Mouse (Mus musculus): ENCODE measurements at regions not wholly inside any gene's neighbourhood (a gene's known extent, or its start where the extent isn't known, plus 50 kb on each side); places are given as distances from the start of the nearest gene placed in this dataset.

- no peak for DNase-seq
- 66% methylated on average over 4 of the region's 4 CpGs for WGBS
- no peaks in the 10 kb centered on the region for H3K36me3 ChIP-seq (ENCODE audit: control insufficient read depth, insufficient read depth, low read length)
- no peaks in the 10 kb centered on the region for H3K27me3 ChIP-seq (ENCODE audit: control insufficient read depth, insufficient read depth, low read length)
- H3K4me1 ChIP-seq (replicated peaks; ENCODE audit: control insufficient read depth, insufficient read depth, low read length) = no peaks in the 10 kb centered on the region
- H3K27ac ChIP-seq (ENCODE audit: control insufficient read depth, insufficient read depth, low read length) = no peak overlapping the region
- TF ChIP-seq POLR2A (IDR thresholded peaks at IDR 0.05; ENCODE audit: control insufficient read depth, extremely low read depth, insufficient read depth, low read length, poor library complexity) = no peak
- no peak for TF ChIP-seq CTCF (IDR thresholded peaks at IDR 0.05; ENCODE audit: borderline replicate concordance, control insufficient read depth, extremely low read depth, insufficient read depth, low read length, poor library complexity)
- no peak overlapping the region for H3K4me3 ChIP-seq (ENCODE audit: control insufficient read depth, insufficient read depth, low read length)
Observed at GRCm38 (mm10) chrX:159140554-159140953, 69.6 kb upstream of the Rps6ka3 start.

GRCm38 (mm10) chrX:159143278-159143677 lies 66.8 kb upstream of the Rps6ka3 start:
- TF ChIP-seq POLR2A (IDR thresholded peaks at IDR 0.05; ENCODE audit: control insufficient read depth, extremely low read depth, insufficient read depth, low read length, poor library complexity) (no peak), CTCF (IDR thresholded peaks at IDR 0.05; ENCODE audit: borderline replicate concordance, control insufficient read depth, extremely low read depth, insufficient read depth, low read length, poor library complexity) (no peak)
- Histone ChIP-seq H3K27ac (ENCODE audit: control insufficient read depth, insufficient read depth, low read length) (no peak overlapping the region), H3K27me3 (ENCODE audit: control insufficient read depth, insufficient read depth, low read length) (no peaks in the 10 kb centered on the region), H3K4me3 (ENCODE audit: control insufficient read depth, insufficient read depth, low read length) (no peak overlapping the region), H3K36me3 (ENCODE audit: control insufficient read depth, insufficient read depth, low read length) (no peaks in the 10 kb centered on the region), H3K4me1 (replicated peaks; ENCODE audit: control insufficient read depth, insufficient read depth, low read length) (no peaks in the 10 kb centered on the region)
- no peak for DNase-seq
- WGBS = 100% methylated on average over 4 of the region's 4 CpGs

- no peak for TF ChIP-seq POLR2A (IDR thresholded peaks at IDR 0.05; ENCODE audit: control insufficient read depth, extremely low read depth, insufficient read depth, low read length, poor library complexity)
- TF ChIP-seq CTCF (IDR thresholded peaks at IDR 0.05; ENCODE audit: borderline replicate concordance, control insufficient read depth, extremely low read depth, insufficient read depth, low read length, poor library complexity) = no peak
- 64% methylated on average over 3 of the region's 3 CpGs for WGBS
- DNase-seq = no peak
- Histone ChIP-seq H3K27me3 (ENCODE audit: control insufficient read depth, insufficient read depth, low read length) (no peaks in the 10 kb centered on the region), H3K27ac (ENCODE audit: control insufficient read depth, insufficient read depth, low read length) (no peak overlapping the region), H3K4me1 (replicated peaks; ENCODE audit: control insufficient read depth, insufficient read depth, low read length) (no peaks in the 10 kb centered on the region), H3K4me3 (ENCODE audit: control insufficient read depth, insufficient read depth, low read length) (no peak overlapping the region), H3K36me3 (ENCODE audit: control insufficient read depth, insufficient read depth, low read length) (no peaks in the 10 kb centered on the region)
Observed at GRCm38 (mm10) chrX:159144674-159145073, 65.4 kb upstream of the Rps6ka3 start.

- WGBS = 56% methylated on average over 4 of the region's 4 CpGs
- H3K4me1 ChIP-seq (replicated peaks; ENCODE audit: control insufficient read depth, insufficient read depth, low read length) = no peaks in the 10 kb centered on the region
- no peaks in the 10 kb centered on the region for H3K36me3 ChIP-seq (ENCODE audit: control insufficient read depth, insufficient read depth, low read length)
- H3K4me3 ChIP-seq (ENCODE audit: control insufficient read depth, insufficient read depth, low read length) = no peak overlapping the region
- TF ChIP-seq CTCF (IDR thresholded peaks at IDR 0.05; ENCODE audit: borderline replicate concordance, control insufficient read depth, extremely low read depth, insufficient read depth, low read length, poor library complexity) (no peak), POLR2A (IDR thresholded peaks at IDR 0.05; ENCODE audit: control insufficient read depth, extremely low read depth, insufficient read depth, low read length, poor library complexity) (no peak)
- no peak for DNase-seq
- H3K27me3 ChIP-seq (ENCODE audit: control insufficient read depth, insufficient read depth, low read length) = no peaks in the 10 kb centered on the region
- H3K27ac ChIP-seq (ENCODE audit: control insufficient read depth, insufficient read depth, low read length) = no peak overlapping the region
Observed at GRCm38 (mm10) chrX:159145212-159145611, 64.9 kb upstream of the Rps6ka3 start.

- Histone ChIP-seq H3K27ac (ENCODE audit: control insufficient read depth, insufficient read depth, low read length) (no peak overlapping the region), H3K4me3 (ENCODE audit: control insufficient read depth, insufficient read depth, low read length) (no peak overlapping the region), H3K4me1 (replicated peaks; ENCODE audit: control insufficient read depth, insufficient read depth, low read length) (no peaks in the 10 kb centered on the region), H3K36me3 (ENCODE audit: control insufficient read depth, insufficient read depth, low read length) (no peaks in the 10 kb centered on the region), H3K27me3 (ENCODE audit: control insufficient read depth, insufficient read depth, low read length) (no peaks in the 10 kb centered on the region)
- TF ChIP-seq POLR2A (IDR thresholded peaks at IDR 0.05; ENCODE audit: control insufficient read depth, extremely low read depth, insufficient read depth, low read length, poor library complexity) = no peak
- TF ChIP-seq CTCF (IDR thresholded peaks at IDR 0.05; ENCODE audit: borderline replicate concordance, control insufficient read depth, extremely low read depth, insufficient read depth, low read length, poor library complexity) = no peak
- WGBS = 23% methylated on average over 5 of the region's 5 CpGs
- no peak for DNase-seq
Observed at GRCm38 (mm10) chrX:159155786-159156185, 54.3 kb upstream of the Rps6ka3 start.

GRCm38 (mm10) chrX:159156976-159157375 lies 53.1 kb upstream of the Rps6ka3 start:
- TF ChIP-seq CTCF (IDR thresholded peaks at IDR 0.05; ENCODE audit: borderline replicate concordance, control insufficient read depth, extremely low read depth, insufficient read depth, low read length, poor library complexity) = no peak
- no peak for TF ChIP-seq POLR2A (IDR thresholded peaks at IDR 0.05; ENCODE audit: control insufficient read depth, extremely low read depth, insufficient read depth, low read length, poor library complexity)
- DNase-seq = no peak
- 80% methylated on average over 4 of the region's 4 CpGs for WGBS

GRCm38 (mm10) chrX:159159727-159160126 lies 50.4 kb upstream of the Rps6ka3 start:
- WGBS = 100% methylated on average over 2 of the region's 2 CpGs
- Histone ChIP-seq H3K36me3 (ENCODE audit: control insufficient read depth, insufficient read depth, low read length) (no peaks in the 10 kb centered on the region), H3K27ac (ENCODE audit: control insufficient read depth, insufficient read depth, low read length) (no peak overlapping the region), H3K4me3 (ENCODE audit: control insufficient read depth, insufficient read depth, low read length) (no peak overlapping the region), H3K27me3 (ENCODE audit: control insufficient read depth, insufficient read depth, low read length) (no peaks in the 10 kb centered on the region), H3K4me1 (replicated peaks; ENCODE audit: control insufficient read depth, insufficient read depth, low read length) (no peaks in the 10 kb centered on the region)
- no peak for TF ChIP-seq POLR2A (IDR thresholded peaks at IDR 0.05; ENCODE audit: control insufficient read depth, extremely low read depth, insufficient read depth, low read length, poor library complexity)
- TF ChIP-seq CTCF (IDR thresholded peaks at IDR 0.05; ENCODE audit: borderline replicate concordance, control insufficient read depth, extremely low read depth, insufficient read depth, low read length, poor library complexity) = no peak
- DNase-seq = no peak

More at GRCm38 (mm10) chrX:159156976-159157375, 53.1 kb upstream of the Rps6ka3 start:
- H3K36me3 ChIP-seq (ENCODE audit: control insufficient read depth, insufficient read depth, low read length) = no peaks in the 10 kb centered on the region
- H3K27ac ChIP-seq (ENCODE audit: control insufficient read depth, insufficient read depth, low read length) = no peak overlapping the region
- H3K4me3 ChIP-seq (ENCODE audit: control insufficient read depth, insufficient read depth, low read length) = no peak overlapping the region
- H3K27me3 ChIP-seq (ENCODE audit: control insufficient read depth, insufficient read depth, low read length) = no peaks in the 10 kb centered on the region
- no peaks in the 10 kb centered on the region for H3K4me1 ChIP-seq (replicated peaks; ENCODE audit: control insufficient read depth, insufficient read depth, low read length)
